Mouse (Mus musculus): ENCODE results near the gene Mpeg1. TPM values are rescaled to one million over a fixed set of nuclear protein-coding genes. Genes with fewer than 3 reads are reported as not detected.

Mpeg1 gene
- polyA plus RNA-seq (2012; rRNA removed): 3.3 and 3.6 TPM in 2 replicates

- no peak for TF ChIP-seq POLR2A (IDR thresholded peaks at IDR 0.05; ENCODE audit: borderline replicate concordance, insufficient read depth, low read length)
- no peak for TF ChIP-seq CTCF (IDR thresholded peaks at IDR 0.05; ENCODE audit: borderline replicate concordance, insufficient read depth, low read depth, low read length)
- Histone ChIP-seq H3K4me1 (ENCODE audit: control insufficient read depth, insufficient read depth, low read length) (no peaks in the 10 kb centered on the region), H3K27ac (ENCODE audit: insufficient read depth, low read length) (no peak within 1 kb of the TSS), H3K4me3 (replicated peaks; ENCODE audit: insufficient read depth, low read depth, low read length) (no peak within 1 kb of the TSS), H3K27me3 (ENCODE audit: control insufficient read depth, insufficient read depth, low read length) (no peaks in the 10 kb centered on the region)
- WGBS: 84% methylated on average over 11 of the region's 11 CpGs
- no peak for DNase-seq
Observed at GRCm38 (mm10) chr19:12460282-12461249, at the start of gene Mpeg1. Mpeg1 (plus strand) TSS chr19:12460779.

DNA sequence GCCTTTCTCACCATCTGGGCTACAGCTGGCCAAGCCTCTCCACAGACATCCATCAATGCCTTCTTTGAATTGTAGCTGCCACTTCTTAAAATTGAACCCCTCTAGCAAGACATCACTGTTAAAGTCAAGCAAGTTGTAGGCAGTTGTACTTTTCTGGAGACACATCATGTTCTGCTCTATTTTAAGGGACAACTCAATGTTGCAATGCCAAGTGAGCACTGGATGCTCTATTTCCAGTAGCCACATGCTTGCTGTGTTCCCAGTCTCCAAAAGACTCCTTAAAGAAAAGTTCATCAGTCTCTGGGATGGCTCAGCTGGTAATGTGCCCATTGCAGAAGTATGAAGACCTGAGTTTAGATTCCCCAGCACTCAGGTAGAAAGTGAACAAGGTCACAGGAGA lies 46.8 kb upstream of the Mpeg1 start:
- no peaks in the 10 kb centered on the region for H3K27me3 ChIP-seq (ENCODE audit: control insufficient read depth, insufficient read depth, low read length)
- H3K27ac ChIP-seq (ENCODE audit: insufficient read depth, low read length): no peak overlapping the region
- no peaks in the 10 kb centered on the region for H3K4me1 ChIP-seq (ENCODE audit: control insufficient read depth, insufficient read depth, low read length)
- no peak for TF ChIP-seq CTCF (IDR thresholded peaks at IDR 0.05; ENCODE audit: borderline replicate concordance, insufficient read depth, low read depth, low read length)
- no peak for TF ChIP-seq POLR2A (IDR thresholded peaks at IDR 0.05; ENCODE audit: borderline replicate concordance, insufficient read depth, low read length)
- no peak for DNase-seq
- H3K4me3 ChIP-seq (replicated peaks; ENCODE audit: insufficient read depth, low read depth, low read length): no peak overlapping the region

GRCm38 (mm10) chr19:12417361-12417760 lies 43.2 kb upstream of the Mpeg1 start, which contains the start of gene Olfr1441:
Olfr1441 (plus strand) TSS chr19:12417433.
- H3K27me3 ChIP-seq (ENCODE audit: control insufficient read depth, insufficient read depth, low read length): no peaks in the 10 kb centered on the region
- TF ChIP-seq CTCF (IDR thresholded peaks at IDR 0.05; ENCODE audit: borderline replicate concordance, insufficient read depth, low read depth, low read length) (no peak), POLR2A (IDR thresholded peaks at IDR 0.05; ENCODE audit: borderline replicate concordance, insufficient read depth, low read length) (no peak)

GRCm38 (mm10) chr19:12418312-12418711 lies 42.3 kb upstream of the Mpeg1 start:
- Histone ChIP-seq H3K4me1 (ENCODE audit: control insufficient read depth, insufficient read depth, low read length) (no peaks in the 10 kb centered on the region), H3K4me3 (replicated peaks; ENCODE audit: insufficient read depth, low read depth, low read length) (no peak overlapping the region), H3K27ac (ENCODE audit: insufficient read depth, low read length) (no peak overlapping the region), H3K27me3 (ENCODE audit: control insufficient read depth, insufficient read depth, low read length) (no peaks in the 10 kb centered on the region)
- WGBS: 79% methylated on average over 3 of the region's 3 CpGs
- TF ChIP-seq CTCF (IDR thresholded peaks at IDR 0.05; ENCODE audit: borderline replicate concordance, insufficient read depth, low read depth, low read length) (no peak), POLR2A (IDR thresholded peaks at IDR 0.05; ENCODE audit: borderline replicate concordance, insufficient read depth, low read length) (no peak)
- DNase-seq: no peak

More at GRCm38 (mm10) chr19:12417361-12417760, 43.2 kb upstream of the Mpeg1 start, which contains the start of gene Olfr1441:
- DNase-seq: no peak
- no peaks in the 10 kb centered on the region for H3K4me1 ChIP-seq (ENCODE audit: control insufficient read depth, insufficient read depth, low read length)
- no peak within 1 kb of the TSS for H3K4me3 ChIP-seq (replicated peaks; ENCODE audit: insufficient read depth, low read depth, low read length)
- H3K27ac ChIP-seq (ENCODE audit: insufficient read depth, low read length): no peak within 1 kb of the TSS

DNA sequence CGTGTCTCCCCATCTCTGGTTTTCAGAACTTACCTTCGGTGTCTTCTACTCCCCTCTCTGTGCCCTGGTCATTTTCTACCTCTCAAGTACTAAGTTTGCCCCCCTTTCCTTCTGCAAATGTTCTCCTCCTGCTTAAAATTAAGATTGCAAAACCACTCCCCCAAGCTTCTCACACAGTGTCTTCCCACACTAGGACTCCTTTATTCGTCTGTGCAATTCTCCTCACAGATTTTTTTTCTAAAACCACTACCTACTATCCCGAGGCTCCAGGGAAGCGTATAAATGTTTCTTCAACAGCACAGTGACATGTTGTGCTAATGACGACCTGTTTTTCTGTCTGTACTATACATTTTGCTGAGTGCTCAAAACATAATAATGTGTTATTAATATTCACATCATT lies 40.0 kb upstream of the Mpeg1 start:
- TF ChIP-seq POLR2A (IDR thresholded peaks at IDR 0.05; ENCODE audit: borderline replicate concordance, insufficient read depth, low read length) (no peak), CTCF (IDR thresholded peaks at IDR 0.05; ENCODE audit: borderline replicate concordance, insufficient read depth, low read depth, low read length) (no peak)
- no peak for DNase-seq
- no peaks in the 10 kb centered on the region for H3K4me1 ChIP-seq (ENCODE audit: control insufficient read depth, insufficient read depth, low read length)
- no peak overlapping the region for H3K4me3 ChIP-seq (replicated peaks; ENCODE audit: insufficient read depth, low read depth, low read length)
- WGBS: 62% methylated on average over 6 of the region's 6 CpGs
- H3K27ac ChIP-seq (ENCODE audit: insufficient read depth, low read length): no peak overlapping the region
- no peaks in the 10 kb centered on the region for H3K27me3 ChIP-seq (ENCODE audit: control insufficient read depth, insufficient read depth, low read length)

DNA sequence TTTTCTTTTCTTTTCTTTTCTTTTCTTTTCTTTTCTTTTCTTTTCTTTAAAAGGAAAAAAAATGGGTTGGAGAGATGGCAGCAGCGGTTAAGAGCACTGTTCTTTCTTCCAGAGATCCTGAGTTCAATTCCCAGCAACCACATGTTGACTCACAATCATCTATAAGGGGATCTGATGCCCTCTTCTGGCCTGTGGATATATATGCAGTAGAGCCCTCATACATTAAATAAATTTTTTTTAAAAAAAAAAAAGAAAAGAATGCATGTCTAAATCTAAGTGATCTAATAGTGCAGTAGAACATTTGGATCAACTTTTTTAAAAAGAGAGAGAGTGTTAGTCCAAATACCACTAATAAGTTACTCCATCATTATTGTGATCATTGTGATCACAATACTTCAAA lies 38.9 kb upstream of the Mpeg1 start:
- DNase-seq: no peak
- TF ChIP-seq POLR2A (IDR thresholded peaks at IDR 0.05; ENCODE audit: borderline replicate concordance, insufficient read depth, low read length) (no peak), CTCF (IDR thresholded peaks at IDR 0.05; ENCODE audit: borderline replicate concordance, insufficient read depth, low read depth, low read length) (no peak)

DNA sequence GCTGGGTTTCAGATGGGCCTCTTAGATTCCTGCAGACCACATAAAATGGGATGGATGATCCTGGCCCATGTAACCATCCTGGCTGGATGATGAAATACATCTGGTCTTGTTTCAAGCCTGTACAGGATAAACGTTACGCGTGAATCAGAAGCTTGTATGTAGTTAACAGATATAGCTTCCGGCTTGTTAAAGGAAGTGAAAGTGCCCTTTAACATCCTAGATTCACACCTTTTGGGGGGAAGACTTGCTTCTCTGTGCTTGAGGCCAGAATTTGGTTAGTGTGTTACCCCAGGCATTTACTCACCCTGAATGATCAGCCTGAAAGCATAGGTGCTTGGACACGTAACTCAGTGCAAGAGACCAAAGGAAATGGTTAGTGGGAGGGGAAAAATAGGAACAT lies 33.5 kb upstream of the Mpeg1 start:
- no peak for TF ChIP-seq CTCF (IDR thresholded peaks at IDR 0.05; ENCODE audit: borderline replicate concordance, insufficient read depth, low read depth, low read length)
- TF ChIP-seq POLR2A (IDR thresholded peaks at IDR 0.05; ENCODE audit: borderline replicate concordance, insufficient read depth, low read length): no peak
- 90% methylated on average over 5 of the region's 5 CpGs for WGBS
- DNase-seq: no peak
- Histone ChIP-seq H3K27me3 (ENCODE audit: control insufficient read depth, insufficient read depth, low read length) (no peaks in the 10 kb centered on the region), H3K4me1 (ENCODE audit: control insufficient read depth, insufficient read depth, low read length) (no peaks in the 10 kb centered on the region), H3K27ac (ENCODE audit: insufficient read depth, low read length) (no peak overlapping the region), H3K4me3 (replicated peaks; ENCODE audit: insufficient read depth, low read depth, low read length) (no peak overlapping the region)

More for the DNA sequence above, 38.9 kb upstream of the Mpeg1 start:
- Histone ChIP-seq H3K4me3 (replicated peaks; ENCODE audit: insufficient read depth, low read depth, low read length) (no peak overlapping the region), H3K27me3 (ENCODE audit: control insufficient read depth, insufficient read depth, low read length) (no peaks in the 10 kb centered on the region), H3K4me1 (ENCODE audit: control insufficient read depth, insufficient read depth, low read length) (no peaks in the 10 kb centered on the region), H3K27ac (ENCODE audit: insufficient read depth, low read length) (no peak overlapping the region)
- 76% methylated on average over 1 of the region's 1 CpGs for WGBS

DNA sequence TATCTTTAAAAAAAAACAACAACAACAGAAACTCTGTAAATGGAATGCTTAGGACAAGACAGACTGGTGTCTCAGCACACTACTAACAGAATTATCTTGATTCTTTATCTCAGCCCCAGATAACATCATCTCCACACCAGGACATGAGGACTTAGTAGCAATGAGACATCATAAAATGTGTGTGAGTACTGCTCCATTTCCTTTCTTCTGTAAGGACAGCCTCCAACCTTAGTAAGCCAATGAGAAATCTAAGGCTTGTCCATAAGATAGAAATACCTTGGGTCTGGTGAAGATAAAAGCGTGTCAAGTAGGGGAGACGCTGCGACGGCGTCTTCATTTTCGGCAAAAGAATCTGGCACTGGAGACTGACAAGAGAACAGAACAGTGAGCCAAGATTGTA lies 33.0 kb upstream of the Mpeg1 start, which contains the start of gene Pfpl:
TSS of gene Pfpl (plus strand) at position 301 of the 400 bp plus-strand sequence.
- no peaks in the 10 kb centered on the region for H3K27me3 ChIP-seq (ENCODE audit: control insufficient read depth, insufficient read depth, low read length)
- no peak for TF ChIP-seq POLR2A (IDR thresholded peaks at IDR 0.05; ENCODE audit: borderline replicate concordance, insufficient read depth, low read length)
- no peak for TF ChIP-seq CTCF (IDR thresholded peaks at IDR 0.05; ENCODE audit: borderline replicate concordance, insufficient read depth, low read depth, low read length)
- no peak for DNase-seq
- no peaks in the 10 kb centered on the region for H3K4me1 ChIP-seq (ENCODE audit: control insufficient read depth, insufficient read depth, low read length)
- no peak within 1 kb of the TSS for H3K4me3 ChIP-seq (replicated peaks; ENCODE audit: insufficient read depth, low read depth, low read length)
- 90% methylated on average over 6 of the region's 6 CpGs for WGBS
- no peak within 1 kb of the TSS for H3K27ac ChIP-seq (ENCODE audit: insufficient read depth, low read length)

Measured in cerebellum, adult 2 months (tissue).